Comparison of ENCODE assay signal across 8 mouse cellular contexts in the genomic region with DNA sequence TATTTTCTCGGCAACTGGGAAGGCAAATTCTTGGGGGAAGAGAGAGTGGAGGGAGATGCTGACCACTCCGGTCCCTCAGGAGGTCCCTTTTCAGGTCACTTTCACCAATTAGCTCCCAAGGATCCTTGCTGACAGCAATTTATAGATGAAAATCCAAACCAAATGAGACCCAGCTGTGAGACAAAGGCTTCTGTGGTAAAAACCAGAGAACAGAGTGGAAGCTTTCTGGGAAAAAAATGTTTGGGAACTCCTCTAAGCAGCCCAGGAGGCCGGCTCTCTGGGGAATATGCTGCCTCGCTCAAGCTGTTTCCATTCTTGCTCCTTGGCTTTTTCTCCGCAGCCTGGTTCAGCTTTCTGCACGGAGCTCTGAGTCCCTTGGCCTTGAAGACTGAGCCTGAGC.
DNase-seq lines count a peak whose midpoint lies in the region; ATAC-seq and TF ChIP-seq lines count a peak whose summit lies in the region.

No protein-coding gene starts in this region.

- no peak for TF ChIP-seq CTCF in stomach, postnatal 0 days (IDR thresholded peaks at IDR 0.05; ENCODE audit: low read depth)
- no peak for TF ChIP-seq CTCF in liver, postnatal 0 days (IDR thresholded peaks at IDR 0.05; ENCODE audit: low read depth)

- H3K4me2 ChIP-seq in lung, embryonic 16.5 days (ENCODE audit: low read depth, low read length): peak overlapping the region; percentile 49
- H3K4me2 ChIP-seq in forebrain, embryonic 16.5 days (ENCODE audit: low read length): peak overlapping the region; percentile 43
- H3K4me2 ChIP-seq in limb, embryonic 12.5 days: peak overlapping the region; percentile 56
- peak overlapping the region; percentile 43 for H3K4me2 ChIP-seq in stomach, postnatal 0 days (replicated peaks; ENCODE audit: low read depth)
- H3K4me2 ChIP-seq in liver, postnatal 0 days (ENCODE audit: low read depth, low read length): no peak overlapping the region

- 0 out of 2 replicates have a peak, but pooled peaks have one; percentile 23 for ATAC-seq in lung, embryonic 16.5 days (ENCODE audit: low read depth)
- peak; percentile 43; the same call in 1 of the 2 replicates for ATAC-seq in forebrain, embryonic 16.5 days
- peak; percentile 34; the same call in 1 of the 2 replicates for ATAC-seq in limb, embryonic 12.5 days (ENCODE audit: insufficient number of reproducible peaks, insufficient read depth, low FRiP score, low TSS enrichment, low read depth)
- no peak for ATAC-seq in stomach, postnatal 0 days (ENCODE audit: low FRiP score, low TSS enrichment)
- no peak for ATAC-seq in activated CD4-positive, CD25-positive, alpha-beta regulatory T cell, adult 4 months
- ATAC-seq in liver, postnatal 0 days: no peak

- H3K4me1 ChIP-seq in lung, embryonic 16.5 days (replicated peaks; ENCODE audit: control insufficient read depth, insufficient read depth, low read length): no peaks in the 10 kb centered on the region; the same call in 1 of the 2 replicates
- H3K4me1 ChIP-seq in forebrain, embryonic 16.5 days (replicated peaks; ENCODE audit: control insufficient read depth, insufficient read depth, low read length): peaks cover 10% of the 10 kb centered on the region
- H3K4me1 ChIP-seq in limb, embryonic 12.5 days (replicated peaks): peaks cover 15% of the 10 kb centered on the region
- no peaks in the 10 kb centered on the region for H3K4me1 ChIP-seq in stomach, postnatal 0 days (replicated peaks; ENCODE audit: control insufficient read depth, insufficient read depth)
- H3K4me1 ChIP-seq in liver, postnatal 0 days (ENCODE audit: insufficient read depth): no peaks in the 10 kb centered on the region

- H3K9me3 ChIP-seq in lung, embryonic 16.5 days (ENCODE audit: control insufficient read depth, low read length): no peaks in the 10 kb centered on the region
- no peaks in the 10 kb centered on the region for H3K9me3 ChIP-seq in forebrain, embryonic 16.5 days (ENCODE audit: control insufficient read depth, low read length)
- H3K9me3 ChIP-seq in limb, embryonic 12.5 days: no peaks in the 10 kb centered on the region
- H3K9me3 ChIP-seq in stomach, postnatal 0 days (ENCODE audit: control insufficient read depth, low read length): no peaks in the 10 kb centered on the region
- H3K9me3 ChIP-seq in liver, postnatal 0 days (ENCODE audit: low read length): no peaks in the 10 kb centered on the region

- no peaks in the 10 kb centered on the region for H3K36me3 ChIP-seq in lung, embryonic 16.5 days (ENCODE audit: control insufficient read depth, insufficient read depth, low read length)
- no peaks in the 10 kb centered on the region for H3K36me3 ChIP-seq in forebrain, embryonic 16.5 days (ENCODE audit: control insufficient read depth, insufficient read depth)
- H3K36me3 ChIP-seq in limb, embryonic 12.5 days: no peaks in the 10 kb centered on the region
- H3K36me3 ChIP-seq in stomach, postnatal 0 days (ENCODE audit: control insufficient read depth, insufficient read depth, low read length): no peaks in the 10 kb centered on the region
- no peaks in the 10 kb centered on the region for H3K36me3 ChIP-seq in liver, postnatal 0 days (replicated peaks; ENCODE audit: insufficient read depth, low read length)

- H3K9ac ChIP-seq in lung, embryonic 16.5 days (ENCODE audit: low read length): no peak overlapping the region; the same call in 1 of the 2 replicates
- H3K9ac ChIP-seq in forebrain, embryonic 16.5 days (replicated peaks; ENCODE audit: low read depth, low read length): peak overlapping the region; percentile 32; the same call in 1 of the 2 replicates
- peak overlapping the region; percentile 9; the same call in 1 of the 2 replicates for H3K9ac ChIP-seq in limb, embryonic 12.5 days (replicated peaks)
- H3K9ac ChIP-seq in stomach, postnatal 0 days (ENCODE audit: low read length): no peak overlapping the region
- H3K9ac ChIP-seq in liver, postnatal 0 days (replicated peaks): no peak overlapping the region

- WGBS in lung, embryonic 16.5 days: 15% methylated on average over 6 of the region's 6 CpGs
- 3% methylated on average over 6 of the region's 6 CpGs for WGBS in forebrain, embryonic 16.5 days
- 3% methylated on average over 6 of the region's 6 CpGs for WGBS in limb, embryonic 12.5 days
- WGBS in stomach, postnatal 0 days: 15% methylated on average over 6 of the region's 6 CpGs
- WGBS in liver, postnatal 0 days (ENCODE audit: insufficient replicate concordance): 22% methylated on average over 6 of the region's 6 CpGs

- no peak for TF ChIP-seq EP300 in stomach, postnatal 0 days (optimal IDR thresholded peaks at IDR 0.05)
- no peak for TF ChIP-seq EP300 in liver, postnatal 0 days (IDR thresholded peaks at IDR 0.05; ENCODE audit: low read depth)

- no peak overlapping the region for H3K27ac ChIP-seq in lung, embryonic 16.5 days (ENCODE audit: low read length)
- H3K27ac ChIP-seq in forebrain, embryonic 16.5 days (ENCODE audit: low read length): no peak overlapping the region
- H3K27ac ChIP-seq in limb, embryonic 12.5 days: peak overlapping the region; percentile 60
- H3K27ac ChIP-seq in stomach, postnatal 0 days (replicated peaks): 0 out of 2 replicates have a peak overlapping the region, but pooled peaks have one; percentile 30
- H3K27ac ChIP-seq in liver, postnatal 0 days (ENCODE audit: low read depth): no peak overlapping the region

- H3K4me3 ChIP-seq in lung, embryonic 16.5 days (ENCODE audit: low read length): peak overlapping the region; percentile 20
- H3K4me3 ChIP-seq in forebrain, embryonic 16.5 days (replicated peaks; ENCODE audit: low read length): peak overlapping the region; percentile 6; the same call in 1 of the 2 replicates
- H3K4me3 ChIP-seq in limb, embryonic 12.5 days (replicated peaks): peak overlapping the region; percentile 18
- H3K4me3 ChIP-seq in stomach, postnatal 0 days (ENCODE audit: low read depth, low read length): peak overlapping the region; percentile 13; the same call in 1 of the 2 replicates
- no peak overlapping the region for H3K4me3 ChIP-seq in liver, postnatal 0 days (ENCODE audit: low read depth, low read length)

- no peaks in the 10 kb centered on the region for H3K27me3 ChIP-seq in lung, embryonic 16.5 days (ENCODE audit: control insufficient read depth, insufficient read depth, low read depth, low read length)
- no peaks in the 10 kb centered on the region for H3K27me3 ChIP-seq in forebrain, embryonic 16.5 days (replicated peaks; ENCODE audit: control insufficient read depth, insufficient read depth, low read length)
- H3K27me3 ChIP-seq in limb, embryonic 12.5 days: 0 out of 2 replicates have a peak, but pooled peaks cover 3% of the 10 kb centered on the region
- no peaks in the 10 kb centered on the region for H3K27me3 ChIP-seq in stomach, postnatal 0 days (ENCODE audit: control insufficient read depth, insufficient read depth, low read length)
- no peaks in the 10 kb centered on the region for H3K27me3 ChIP-seq in liver, postnatal 0 days (ENCODE audit: insufficient read depth, low read length)

- DNase-seq in lung, postnatal 36 days: no peak
- DNase-seq in heart, postnatal 4 days: peak; percentile 63
- no peak for DNase-seq in stomach, postnatal 0 days (ENCODE audit: low spot score)
- no peak for DNase-seq in liver, postnatal 0 days

Comparison
In these comparisons a context has a peak if more than half of its experiments do, and no peak if none do; other contexts are left out.
1. ATAC-seq: peak in lung, embryonic 16.5 days (single experiment), forebrain, embryonic 16.5 days (single experiment) and limb, embryonic 12.5 days (single experiment); none in stomach, postnatal 0 days (single experiment), activated CD4-positive, CD25-positive, alpha-beta regulatory T cell, adult 4 months (single experiment) and liver, postnatal 0 days (single experiment).
2. H3K27ac ChIP-seq: peak in limb, embryonic 12.5 days (single experiment) and stomach, postnatal 0 days (single experiment); none in lung, embryonic 16.5 days (single experiment), forebrain, embryonic 16.5 days (single experiment) and liver, postnatal 0 days (single experiment).
3. H3K9ac ChIP-seq: peak in forebrain, embryonic 16.5 days (single experiment) and limb, embryonic 12.5 days (single experiment); none in lung, embryonic 16.5 days (single experiment), stomach, postnatal 0 days (single experiment) and liver, postnatal 0 days (single experiment).